Mouse (Mus musculus) hindbrain, embryonic 13.5 days (tissue): Measurements from ENCODE around the gene Gm11565. TPM values are rescaled to one million over a fixed set of nuclear protein-coding genes. Genes with fewer than 3 reads are reported as not detected.
"Not testable (repeated sequence)": the region's sequence is repeated elsewhere in the genome, so short reads cannot be mapped to it uniquely, and the experiment has no call there.

Experiments
- ATAC-seq: fragments of 200-750 bp; cut with Nextera tagmentation; 2 replicates; pipeline ENCODE4 v1.8.0; 2017; ENCODE audit warnings: moderate TSS enrichment; ENCODE audit not compliant: low FRiP score
- H3K27ac ChIP-seq: fragments of 300-500 bp; sonication (generic); 2 replicates; pipeline ENCODE4 v1.5.1; 2015; ENCODE audit warnings: inconsistent platforms, mild to moderate bottlenecking, moderate library complexity
- H3K27me3 ChIP-seq: fragments of 300-500 bp; sonication (generic); 2 replicates; pipeline ENCODE4 v1.6.1; 2015; ENCODE audit warnings: mild to moderate bottlenecking, inconsistent platforms
- H3K36me3 ChIP-seq: fragments of 300-500 bp; sonication (generic); 2 replicates; pipeline ENCODE4 v1.6.1; 2015; ENCODE audit warnings: mild to moderate bottlenecking, inconsistent platforms
- H3K4me1 ChIP-seq: fragments of 300-500 bp; sonication (generic); replicated peaks from 2 replicates; pipeline ENCODE4 v1.6.1; 2015; ENCODE audit warnings: inconsistent platforms
- H3K4me2 ChIP-seq: fragments of 300-500 bp; sonication (generic); 2 replicates; pipeline ENCODE4 v1.6.1; 2015; ENCODE audit warnings: inconsistent platforms, mild to moderate bottlenecking, moderate library complexity
- H3K4me3 ChIP-seq: fragments of 300-500 bp; sonication (generic); 2 replicates; pipeline ENCODE4 v1.5.1; 2015; ENCODE audit warnings: mild to moderate bottlenecking, inconsistent platforms
- H3K9ac ChIP-seq: fragments of 300-500 bp; sonication (generic); 2 replicates; pipeline ENCODE4 v1.6.1; 2015; ENCODE audit warnings: mild to moderate bottlenecking, inconsistent platforms
- H3K9me3 ChIP-seq: fragments of 300-500 bp; sonication (generic); 2 replicates; pipeline ENCODE4 v1.6.1; 2016; ENCODE audit warnings: inconsistent platforms
- WGBS: fragments of 180-500 bp; shearing (Covaris S2); methylation state at CpG from one replicate; pipeline ENCODE4 v1.1.7; 2015; 5-methylcytosine and 5-hydroxymethylcytosine counted together
- polyA plus RNA-seq: library from polyadenylated mRNA; unstranded; fragments of >200 nt; fragmentation: Nextera tagmentation; extraction: Ambion mirVana; gene quantifications from 2 replicates; pipeline ENCODE4 v1.2.1, GENCODE M21; 2015

The Gm11565 gene
- not detected in 2 replicates for polyA plus RNA-seq

- H3K9ac ChIP-seq = no peak within 1 kb of the TSS
- WGBS = 94% methylated on average over 3 of the region's 3 CpGs
Measured at GRCm38 (mm10) chr11:99914451-99914850, at the start of gene Gm11565. Gene Gm11565 (plus strand): TSS chr11:99914751.

DNA sequence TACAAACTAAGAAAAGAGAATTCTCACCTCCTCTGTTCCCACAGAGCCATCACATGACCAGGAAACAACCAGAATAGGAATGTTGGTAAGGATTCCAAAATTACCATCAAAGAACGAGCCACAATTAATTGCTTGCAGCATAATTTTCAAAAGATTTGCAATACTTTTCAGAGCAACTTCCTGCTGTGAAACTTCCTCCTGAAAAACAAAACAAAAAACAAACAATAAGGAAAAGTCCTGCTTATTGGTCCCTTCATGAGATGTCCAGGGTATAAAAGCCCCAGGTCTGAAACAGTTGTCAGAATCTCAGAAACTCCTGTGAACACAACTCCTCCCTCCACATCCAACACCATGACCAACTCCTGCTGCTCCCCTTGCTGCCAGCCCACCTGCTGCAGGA is 41.5 kb upstream of the Gm11565 start, which contains the start of gene Krtap9-1:
Krtap9-1 (plus strand) TSS at position 301 of the 400 bp plus-strand sequence.
- not testable (repeated sequence) for H3K4me2 ChIP-seq, H3K27ac ChIP-seq, H3K9me3 ChIP-seq, H3K27me3 ChIP-seq, H3K36me3 ChIP-seq, H3K4me1 ChIP-seq, H3K4me3 ChIP-seq, ATAC-seq, H3K9ac ChIP-seq
- 82% methylated on average over 1 of the region's 1 CpGs for WGBS

More at GRCm38 (mm10) chr11:99914451-99914850, at the start of gene Gm11565:
- no peaks in the 10 kb centered on the region for H3K27me3 ChIP-seq
- no peaks in the 10 kb centered on the region for H3K4me1 ChIP-seq
- H3K36me3 ChIP-seq = no peaks in the 10 kb centered on the region
- H3K9me3 ChIP-seq = no peaks in the 10 kb centered on the region
- no peak within 1 kb of the TSS for H3K4me3 ChIP-seq
- no peak for ATAC-seq
- H3K27ac ChIP-seq = no peak within 1 kb of the TSS
- H3K4me2 ChIP-seq = no peak within 1 kb of the TSS

DNA sequence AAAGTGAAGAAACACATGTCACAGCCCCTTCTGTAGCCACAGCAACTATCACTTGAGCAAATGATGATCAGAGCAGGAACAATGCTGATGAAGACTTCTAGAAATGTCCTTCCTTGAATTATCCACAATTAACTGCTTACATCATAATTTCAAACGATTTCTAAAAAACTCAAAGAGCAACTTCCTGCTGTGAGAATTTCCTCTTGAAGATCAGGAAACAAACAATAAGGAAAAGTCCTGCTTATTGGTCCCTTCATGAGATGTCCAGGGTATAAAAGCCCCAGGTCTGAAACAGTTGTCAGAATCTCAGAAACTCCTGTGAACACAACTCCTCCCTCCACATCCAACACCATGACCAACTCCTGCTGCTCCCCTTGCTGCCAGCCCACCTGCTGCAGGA is 35.7 kb upstream of the Gm11565 start, which contains the start of gene Gm11567:
Gm11567 (plus strand) TSS at position 301 of the 400 bp plus-strand sequence.
- not testable (repeated sequence) for H3K4me1 ChIP-seq, H3K4me2 ChIP-seq, ATAC-seq, H3K4me3 ChIP-seq, H3K27me3 ChIP-seq, H3K27ac ChIP-seq, H3K9ac ChIP-seq, H3K36me3 ChIP-seq, H3K9me3 ChIP-seq
- 74% methylated on average over 1 of the region's 1 CpGs for WGBS

DNA sequence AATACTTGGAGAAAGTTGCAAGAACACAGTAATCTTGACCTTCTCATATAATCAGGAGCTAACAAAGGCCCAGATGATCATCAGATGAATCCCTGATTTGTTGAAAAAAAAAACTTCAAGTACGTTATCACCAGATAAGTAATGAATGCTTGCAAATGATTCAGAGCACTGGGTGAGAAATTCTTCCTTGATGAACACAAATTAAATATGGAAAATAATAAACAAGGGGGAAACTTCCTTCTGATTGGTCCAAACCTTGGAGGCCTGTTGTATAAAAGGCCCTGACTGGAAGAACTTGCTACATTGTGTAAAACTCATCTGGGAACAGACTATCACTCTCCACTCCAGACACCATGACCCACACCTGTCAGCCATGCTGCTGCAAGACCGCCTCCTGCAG is 6.9 kb upstream of the Gm11565 start, which contains the start of gene Krtap31-1:
Krtap31-1 (plus strand) TSS at position 301 of the 400 bp plus-strand sequence.
- Histone ChIP-seq H3K4me1 (no peaks in the 10 kb centered on the region), H3K9ac (no peak within 1 kb of the TSS), H3K4me2 (no peak within 1 kb of the TSS), H3K27me3 (no peaks in the 10 kb centered on the region), H3K4me3 (no peak within 1 kb of the TSS), H3K36me3 (no peaks in the 10 kb centered on the region), H3K9me3 (no peaks in the 10 kb centered on the region), H3K27ac (no peak within 1 kb of the TSS)
- ATAC-seq = no peak
- 90% methylated on average over 2 of the region's 2 CpGs for WGBS

GRCm38 (mm10) chr11:99935991-99936390 is 21.4 kb downstream of the Gm11565 start, which contains the start of gene Krtap31-2:
Gene Krtap31-2 (plus strand): TSS chr11:99936291.
- Histone ChIP-seq H3K27ac (no peak within 1 kb of the TSS), H3K4me1 (no peaks in the 10 kb centered on the region), H3K9ac (no peak within 1 kb of the TSS), H3K9me3 (no peaks in the 10 kb centered on the region), H3K27me3 (no peaks in the 10 kb centered on the region), H3K36me3 (no peaks in the 10 kb centered on the region), H3K4me3 (no peak within 1 kb of the TSS), H3K4me2 (no peak within 1 kb of the TSS)
- ATAC-seq = no peak
- WGBS = 94% methylated on average over 1 of the region's 1 CpGs

GRCm38 (mm10) chr11:99937751-99938264 is 23.3 kb downstream of the Gm11565 start:
- no peak overlapping the region for H3K4me3 ChIP-seq
- ATAC-seq = no peak
- 85% methylated on average over 9 of the region's 9 CpGs for WGBS
- H3K4me2 ChIP-seq = no peak overlapping the region
- no peaks in the 10 kb centered on the region for H3K36me3 ChIP-seq
- no peaks in the 10 kb centered on the region for H3K27me3 ChIP-seq
- no peak overlapping the region for H3K27ac ChIP-seq
- no peaks in the 10 kb centered on the region for H3K9me3 ChIP-seq
- H3K4me1 ChIP-seq = no peaks in the 10 kb centered on the region
- no peak overlapping the region for H3K9ac ChIP-seq

DNA sequence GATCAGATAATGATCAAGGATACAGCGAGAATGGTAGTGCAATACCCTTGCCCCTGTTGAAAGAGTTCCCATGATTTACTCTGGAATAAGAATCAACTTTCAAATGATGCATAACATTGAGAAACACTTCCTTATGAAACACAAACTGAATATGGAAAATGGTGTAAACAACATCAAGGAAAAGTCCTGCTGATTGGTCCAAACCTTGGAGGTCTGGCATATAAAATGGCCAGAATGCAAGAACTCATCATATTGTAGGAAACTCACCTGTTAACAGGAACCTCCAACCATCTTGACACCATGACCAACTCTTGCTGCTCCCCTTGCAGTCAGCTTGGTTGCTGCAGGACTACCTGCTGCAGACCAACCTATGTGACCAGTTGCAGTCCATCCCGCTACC is 33.6 kb downstream of the Gm11565 start, which contains the start of gene Krtap9-5:
Krtap9-5 (plus strand) TSS at position 301 of the 400 bp plus-strand sequence.
- Histone ChIP-seq H3K9ac (no peak within 1 kb of the TSS), H3K27ac (no peak within 1 kb of the TSS), H3K4me1 (no peaks in the 10 kb centered on the region; the same call in 1 of the 2 replicates), H3K36me3 (no peaks in the 10 kb centered on the region), H3K4me3 (no peak within 1 kb of the TSS), H3K4me2 (no peak within 1 kb of the TSS), H3K27me3 (no peaks in the 10 kb centered on the region), H3K9me3 (no peaks in the 10 kb centered on the region)
- no peak for ATAC-seq
- WGBS = 95% methylated on average over 2 of the region's 2 CpGs

DNA sequence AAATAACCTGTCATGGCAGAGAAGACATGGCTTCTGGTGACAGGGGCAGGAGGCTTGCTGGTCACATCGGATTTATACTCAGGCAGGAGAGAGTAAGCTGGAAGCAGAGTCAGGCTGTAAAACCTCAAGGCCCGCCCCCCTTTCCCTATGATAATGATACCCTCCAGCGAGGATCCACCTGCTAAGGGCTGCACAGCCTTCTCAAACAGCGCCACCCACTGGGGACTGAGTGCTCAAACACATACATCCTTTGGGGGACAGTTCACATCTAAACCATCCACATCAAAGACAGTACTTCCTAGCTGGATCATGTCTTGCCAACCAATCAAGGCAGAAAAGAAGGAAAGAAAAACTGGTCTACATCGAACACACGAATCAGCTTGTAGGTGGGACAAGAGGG is 49.7 kb downstream of the Gm11565 start:
- Histone ChIP-seq H3K9ac (no peak overlapping the region), H3K4me1 (no peaks in the 10 kb centered on the region), H3K4me2 (no peak overlapping the region), H3K36me3 (no peaks in the 10 kb centered on the region), H3K4me3 (no peak overlapping the region), H3K9me3 (no peaks in the 10 kb centered on the region), H3K27ac (no peak overlapping the region), H3K27me3 (no peaks in the 10 kb centered on the region)
- no peak for ATAC-seq
- 44% methylated on average over 6 of the region's 6 CpGs for WGBS

Other genes starting within 250 kb of the Gm11565 start
- not detected in 2 replicates for gene Krtap4-6, start 248.8 kb upstream of the Gm11565 start, polyA plus RNA-seq
- gene Gm14190, start 224.0 kb upstream of the Gm11565 start, polyA plus RNA-seq = not detected in 2 replicates
- gene Gm14180, start 180.5 kb upstream of the Gm11565 start, polyA plus RNA-seq = not detected in 2 replicates
- gene Gm11595, start 141.8 kb upstream of the Gm11565 start, polyA plus RNA-seq = not detected in 2 replicates
- gene Krtap4-8, start 134.0 kb upstream of the Gm11565 start, polyA plus RNA-seq = not detected in 2 replicates
- gene Krtap4-9, start 129.6 kb upstream of the Gm11565 start, polyA plus RNA-seq = not detected in 2 replicates
- not detected in 2 replicates for gene Gm11596, start 121.3 kb upstream of the Gm11565 start, polyA plus RNA-seq
- not detected in 2 replicates for gene Gm11569, start 115.8 kb upstream of the Gm11565 start, polyA plus RNA-seq
- gene Gm11554, start 110.3 kb upstream of the Gm11565 start, polyA plus RNA-seq = not detected in 2 replicates
- gene Krtap4-13, start 104.9 kb upstream of the Gm11565 start, polyA plus RNA-seq = not detected in 2 replicates
- gene Gm11564, start 99.1 kb upstream of the Gm11565 start, polyA plus RNA-seq = not detected in 2 replicates
- not detected in 2 replicates for gene 2300003K06Rik, start 76.7 kb upstream of the Gm11565 start, polyA plus RNA-seq
- not detected in 2 replicates for gene Krtap4-16, start 63.1 kb upstream of the Gm11565 start, polyA plus RNA-seq
- not detected in 2 replicates for gene Gm11568, start 56.8 kb upstream of the Gm11565 start, polyA plus RNA-seq
- gene Gm11559, start 50.3 kb upstream of the Gm11565 start, polyA plus RNA-seq = not detected in 2 replicates
- gene Krtap9-1, start 41.4 kb upstream of the Gm11565 start, polyA plus RNA-seq = not detected in 2 replicates
- not detected in 2 replicates for gene Gm11567, start 35.6 kb upstream of the Gm11565 start, polyA plus RNA-seq
- gene Krtap31-1, start 6.8 kb upstream of the Gm11565 start, polyA plus RNA-seq = not detected in 2 replicates
- not detected in 2 replicates for gene Krtap31-2, start 21.5 kb downstream of the Gm11565 start, polyA plus RNA-seq
- not detected in 2 replicates for gene Krtap9-5, start 33.7 kb downstream of the Gm11565 start, polyA plus RNA-seq
- gene Krtap29-1, start 64.3 kb downstream of the Gm11565 start, polyA plus RNA-seq = not detected in 2 replicates
- gene Krtap16-1, start 71.8 kb downstream of the Gm11565 start, polyA plus RNA-seq = 0.09 and 0.13 TPM in 2 replicates
- 0.45 TPM in 1 of 2 replicates, not detected in the other for gene Krtap17-1, start 79.2 kb downstream of the Gm11565 start, polyA plus RNA-seq
- gene Krt33a, start 101.5 kb downstream of the Gm11565 start, polyA plus RNA-seq = not detected in 2 replicates
- gene Krt33b, start 115.1 kb downstream of the Gm11565 start, polyA plus RNA-seq = not detected in 2 replicates
- gene Krt34, start 126.8 kb downstream of the Gm11565 start, polyA plus RNA-seq = not detected in 2 replicates
- gene Krt31, start 135.8 kb downstream of the Gm11565 start, polyA plus RNA-seq = not detected in 2 replicates
- gene Krt32, start 173.5 kb downstream of the Gm11565 start, polyA plus RNA-seq = not detected in 2 replicates
- not detected in 2 replicates for gene Krt35, start 181.5 kb downstream of the Gm11565 start, polyA plus RNA-seq
- not detected in 2 replicates for gene Krt36, start 190.9 kb downstream of the Gm11565 start, polyA plus RNA-seq
- gene Krt13, start 206.8 kb downstream of the Gm11565 start, polyA plus RNA-seq = 0.57 TPM in 1 of 2 replicates, not detected in the other
- 0.22 and 1.2 TPM in 2 replicates for gene Krt15, start 221.2 kb downstream of the Gm11565 start, polyA plus RNA-seq
- gene Krt19, start 233.9 kb downstream of the Gm11565 start, polyA plus RNA-seq = 1.00 and 1.2 TPM in 2 replicates